Mouse (Mus musculus): ENCODE measurements around the gene Spry2. TPM values are rescaled to one million over a fixed set of nuclear protein-coding genes. Genes with fewer than 3 reads are reported as not detected.

Gene Spry2
- total RNA-seq, 2 experiments from 2014 or later = 28.7 to 29.0 TPM

Other genes starting within 250 kb of the Spry2 start
- gene Trim52, start 209.4 kb upstream of the Spry2 start, total RNA-seq (2021) = not detected

Measured in heart, postnatal 25 days (tissue).